Mouse (Mus musculus) neural tube, embryonic 11.5 days (tissue): Measurements from ENCODE around the gene Zfp652. TPM values are rescaled to one million over a fixed set of nuclear protein-coding genes. Genes with fewer than 3 reads are reported as not detected.

ENCODE experiments used
- ATAC-seq: fragments of 200-750 bp; cut with Nextera tagmentation; 2 replicates; pipeline ENCODE4 v1.8.0; 2017; ENCODE audit warnings: moderate number of reproducible peaks, mild to moderate bottlenecking, moderate TSS enrichment, moderate library complexity; ENCODE audit not compliant: insufficient read depth, low FRiP score, low TSS enrichment
- DNase-seq: peaks from one replicate; pipeline ENCODE4 v3.0.0-alpha.2; 2015; ENCODE audit warnings: low spot score
- H3K27ac ChIP-seq: fragments of 300-500 bp; sonication (generic); 2 replicates; pipeline ENCODE4 v1.5.1; 2014; ENCODE audit warnings: low read depth, mild to moderate bottlenecking, low read length
- H3K27me3 ChIP-seq: fragments of 300-500 bp; sonication (generic); 2 replicates; pipeline ENCODE4 v1.6.1; 2014; ENCODE audit warnings: mild to moderate bottlenecking, low read length, mixed read lengths; ENCODE audit not compliant: control insufficient read depth, insufficient read depth
- H3K36me3 ChIP-seq: fragments of 300-500 bp; sonication (generic); 2 replicates; pipeline ENCODE4 v1.6.1; 2014; ENCODE audit warnings: mild to moderate bottlenecking, low read length, moderate library complexity, mixed read lengths; ENCODE audit not compliant: control insufficient read depth, insufficient read depth
- H3K4me1 ChIP-seq: fragments of 300-500 bp; sonication (generic); 2 replicates; pipeline ENCODE4 v1.6.1; 2014; ENCODE audit warnings: low read length, mixed read lengths; ENCODE audit not compliant: control insufficient read depth, insufficient read depth
- H3K4me2 ChIP-seq: fragments of 300-500 bp; sonication (generic); 2 replicates; pipeline ENCODE4 v1.6.1; 2014; ENCODE audit warnings: low read depth, mild to moderate bottlenecking, moderate library complexity
- H3K4me3 ChIP-seq: fragments of 300-500 bp; sonication (generic); 2 replicates; pipeline ENCODE4 v1.5.1; 2014; ENCODE audit warnings: low read depth, low read length
- H3K9ac ChIP-seq: fragments of 300-500 bp; sonication (generic); 2 replicates; pipeline ENCODE4 v1.6.1; 2014; ENCODE audit warnings: mild to moderate bottlenecking, low read length
- H3K9me3 ChIP-seq: fragments of 300-500 bp; sonication (generic); 2 replicates; pipeline ENCODE4 v1.6.1; 2016; ENCODE audit warnings: low read length; ENCODE audit not compliant: control insufficient read depth
- WGBS: fragments of 180-500 bp; shearing (Covaris S2); extraction: QIAGEN DNeasy Blood & Tissue Kit; methylation state at CpG from one replicate; pipeline ENCODE4 v1.1.7; 2014; 5-methylcytosine and 5-hydroxymethylcytosine counted together
- polyA plus RNA-seq: library from polyadenylated mRNA; unstranded; fragments of >200 nt; fragmentation: Nextera tagmentation; extraction: Ambion mirVana; gene quantifications from 2 replicates; pipeline ENCODE4 v1.2.1, GENCODE M21; 2014

The Zfp652 gene
- polyA plus RNA-seq, 1 experiment from 2014 or later: 12.3 TPM

- no peak for ATAC-seq
- no peak for DNase-seq
- no peak overlapping the region for H3K4me2 ChIP-seq
- H3K4me3 ChIP-seq: no peak overlapping the region
- H3K36me3 ChIP-seq: no peaks in the 10 kb centered on the region
- no peak overlapping the region for H3K9ac ChIP-seq
- WGBS: 91% methylated on average over 8 of the region's 8 CpGs
- H3K9me3 ChIP-seq: no peaks in the 10 kb centered on the region
- H3K27me3 ChIP-seq: no peaks in the 10 kb centered on the region
- no peaks in the 10 kb centered on the region for H3K4me1 ChIP-seq
- no peak overlapping the region for H3K27ac ChIP-seq
These were observed 68.0 kb downstream of the Zfp652 start for GRCm38 (mm10) chr11:95780480-95780879.

GRCm38 (mm10) chr11:95781557-95781956 lies 69.1 kb downstream of the Zfp652 start:
- DNase-seq: no peak
- H3K4me2 ChIP-seq: no peak overlapping the region
- H3K9me3 ChIP-seq: no peaks in the 10 kb centered on the region
- H3K4me1 ChIP-seq: no peaks in the 10 kb centered on the region
- ATAC-seq: no peak
- H3K36me3 ChIP-seq: no peaks in the 10 kb centered on the region
- no peak overlapping the region for H3K9ac ChIP-seq
- WGBS: 79% methylated on average over 11 of the region's 11 CpGs
- H3K27me3 ChIP-seq: no peaks in the 10 kb centered on the region
- no peak overlapping the region for H3K27ac ChIP-seq
- H3K4me3 ChIP-seq: no peak overlapping the region

- Histone ChIP-seq H3K27ac (no peak overlapping the region), H3K4me3 (no peak overlapping the region), H3K4me1 (no peaks in the 10 kb centered on the region), H3K9me3 (no peaks in the 10 kb centered on the region), H3K4me2 (no peak overlapping the region), H3K36me3 (no peaks in the 10 kb centered on the region), H3K9ac (no peak overlapping the region), H3K27me3 (no peaks in the 10 kb centered on the region)
- no peak for ATAC-seq
- DNase-seq: no peak
- WGBS: 83% methylated on average over 4 of the region's 4 CpGs
These were observed 71.0 kb downstream of the Zfp652 start for GRCm38 (mm10) chr11:95783457-95783856.

- H3K9me3 ChIP-seq: no peaks in the 10 kb centered on the region
- WGBS: 86% methylated on average over 9 of the region's 9 CpGs
These were observed 71.5 kb downstream of the Zfp652 start for GRCm38 (mm10) chr11:95783958-95784357.

GRCm38 (mm10) chr11:95785675-95786074 lies 73.2 kb downstream of the Zfp652 start:
- H3K4me3 ChIP-seq: no peak overlapping the region
- no peaks in the 10 kb centered on the region for H3K9me3 ChIP-seq
- ATAC-seq: no peak
- no peak overlapping the region for H3K27ac ChIP-seq
- H3K36me3 ChIP-seq: no peaks in the 10 kb centered on the region
- no peak overlapping the region for H3K9ac ChIP-seq
- H3K4me2 ChIP-seq: no peak overlapping the region
- H3K4me1 ChIP-seq: no peaks in the 10 kb centered on the region
- WGBS: 90% methylated on average over 4 of the region's 4 CpGs
- H3K27me3 ChIP-seq: no peaks in the 10 kb centered on the region
- DNase-seq: no peak

More at GRCm38 (mm10) chr11:95783958-95784357, 71.5 kb downstream of the Zfp652 start:
- no peak overlapping the region for H3K9ac ChIP-seq
- DNase-seq (no peak), ATAC-seq (no peak)
- no peaks in the 10 kb centered on the region for H3K4me1 ChIP-seq
- no peak overlapping the region for H3K27ac ChIP-seq
- no peaks in the 10 kb centered on the region for H3K27me3 ChIP-seq
- no peak overlapping the region for H3K4me3 ChIP-seq
- no peaks in the 10 kb centered on the region for H3K36me3 ChIP-seq
- H3K4me2 ChIP-seq: no peak overlapping the region

- no peak overlapping the region for H3K27ac ChIP-seq
- no peak overlapping the region for H3K9ac ChIP-seq
- H3K4me1 ChIP-seq: no peaks in the 10 kb centered on the region
- H3K4me3 ChIP-seq: no peak overlapping the region
- no peak for ATAC-seq
- no peak for DNase-seq
- no peaks in the 10 kb centered on the region for H3K27me3 ChIP-seq
- WGBS: 87% methylated on average over 6 of the region's 6 CpGs
- no peak overlapping the region for H3K4me2 ChIP-seq
- no peaks in the 10 kb centered on the region for H3K9me3 ChIP-seq
- H3K36me3 ChIP-seq: no peaks in the 10 kb centered on the region
These were observed 74.0 kb downstream of the Zfp652 start for GRCm38 (mm10) chr11:95786511-95786910.

- no peak for DNase-seq
- ATAC-seq: no peak
- WGBS: 82% methylated on average over 8 of the region's 8 CpGs
- H3K4me1 ChIP-seq: no peaks in the 10 kb centered on the region
- no peak overlapping the region for H3K4me2 ChIP-seq
- H3K4me3 ChIP-seq: no peak overlapping the region
- no peaks in the 10 kb centered on the region for H3K9me3 ChIP-seq
- no peaks in the 10 kb centered on the region for H3K27me3 ChIP-seq
- H3K9ac ChIP-seq: no peak overlapping the region
- no peak overlapping the region for H3K27ac ChIP-seq
- no peaks in the 10 kb centered on the region for H3K36me3 ChIP-seq
These were observed 77.0 kb downstream of the Zfp652 start for GRCm38 (mm10) chr11:95789451-95789891.

- peaks cover 11% of the 10 kb centered on the region; the same call in 1 of the 2 replicates for H3K27me3 ChIP-seq
- DNase-seq (no peak), ATAC-seq (no peak)
- peaks cover 3% of the 10 kb centered on the region; the same call in 1 of the 2 replicates for H3K4me1 ChIP-seq
- H3K36me3 ChIP-seq: no peaks in the 10 kb centered on the region
- H3K27ac ChIP-seq: no peak overlapping the region
- no peak overlapping the region for H3K4me2 ChIP-seq
- H3K4me3 ChIP-seq: no peak overlapping the region
- H3K9me3 ChIP-seq: no peaks in the 10 kb centered on the region
- no peak overlapping the region for H3K9ac ChIP-seq
- WGBS: 74% methylated on average over 13 of the region's 13 CpGs
These were observed 79.3 kb downstream of the Zfp652 start for GRCm38 (mm10) chr11:95791787-95792186.

- H3K27me3 ChIP-seq: peaks cover 17% of the 10 kb centered on the region
- H3K9me3 ChIP-seq: no peaks in the 10 kb centered on the region
- H3K4me1 ChIP-seq: peaks cover 4% of the 10 kb centered on the region; the same call in 1 of the 2 replicates
- H3K36me3 ChIP-seq: no peaks in the 10 kb centered on the region
- no peak for DNase-seq
- H3K27ac ChIP-seq: no peak overlapping the region
- no peak for ATAC-seq
- no peak overlapping the region for H3K4me3 ChIP-seq
- no peak overlapping the region for H3K9ac ChIP-seq
- 92% methylated on average over 8 of the region's 8 CpGs for WGBS
- H3K4me2 ChIP-seq: no peak overlapping the region
These were observed 80.6 kb downstream of the Zfp652 start for GRCm38 (mm10) chr11:95792950-95793509.
